Mouse (Mus musculus) liver, embryonic 14.5 days (tissue): ENCODE results near the gene Ppp1r27. TPM values are rescaled to one million over a fixed set of nuclear protein-coding genes. Genes with fewer than 3 reads are reported as not detected.
"Not testable (repeated sequence)": the region's sequence is repeated elsewhere in the genome, so short reads cannot be mapped to it uniquely, and the experiment has no call there.

Source experiments
- ATAC-seq: fragments of 200-750 bp; cut with Nextera tagmentation; 2 replicates; pipeline ENCODE4 v1.8.0; 2017; ENCODE audit warnings: moderate number of reproducible peaks, mild to moderate bottlenecking, moderate library complexity; ENCODE audit not compliant: insufficient read depth
- DNase-seq, 3 experiments: peaks; one replicate each; pipeline ENCODE4 v3.0.0-alpha.2; 2012 to 2013; ENCODE audit warnings: low read depth in 3 of 3, low spot score in 3 of 3
- H3K27ac ChIP-seq: fragments of 300-500 bp; sonication (generic); 2 replicates; pipeline ENCODE4 v1.5.1; 2014; ENCODE audit warnings: moderate library complexity, mild to moderate bottlenecking, control low read depth, inconsistent platforms
- H3K27me3 ChIP-seq: fragments of 300-500 bp; sonication (generic); 2 replicates; pipeline ENCODE4 v1.6.1; 2014; ENCODE audit warnings: mild to moderate bottlenecking, low read length, moderate library complexity; ENCODE audit not compliant: control insufficient read depth, insufficient read depth
- H3K36me3 ChIP-seq: fragments of 300-500 bp; sonication (generic); replicated peaks from 2 replicates; pipeline ENCODE4 v1.6.1; 2014; ENCODE audit warnings: low read depth; ENCODE audit not compliant: control insufficient read depth, insufficient read depth
- H3K4me1 ChIP-seq, 2 experiments: fragments of 200-500 bp in 1 of 2; fragments of 300-500 bp in 1 of 2; sonication (generic) in 1 of 2; replicated peaks; 2 replicates each; pipeline ENCODE4 v1.6.1; 2012 to 2014; ENCODE audit warnings: antibody characterized with exemption in 1 of 2, inconsistent platforms in 1 of 2, low read length in 1 of 2; ENCODE audit not compliant: control insufficient read depth in 2 of 2, insufficient read depth in 2 of 2
- H3K4me2 ChIP-seq: fragments of 300-500 bp; sonication (generic); 2 replicates; pipeline ENCODE4 v1.6.1; 2014; ENCODE audit warnings: low read depth, mild to moderate bottlenecking, control low read depth, moderate library complexity
- H3K4me3 ChIP-seq, 2 experiments: fragments of 200-500 bp in 1 of 2; fragments of 300-500 bp in 1 of 2; sonication (generic) in 1 of 2; 2 replicates each; pipeline ENCODE4 v1.5.1; 2012 to 2014; ENCODE audit warnings: low read depth in 2 of 2, low read length in 2 of 2, mild to moderate bottlenecking in 2 of 2, control low read depth in 1 of 2, inconsistent platforms in 1 of 2, moderate library complexity in 1 of 2; ENCODE audit not compliant: insufficient read depth in 1 of 2
- H3K9ac ChIP-seq: fragments of 300-500 bp; sonication (generic); replicated peaks from 2 replicates; pipeline ENCODE4 v1.6.1; 2014; ENCODE audit warnings: mild to moderate bottlenecking, control low read depth, moderate library complexity
- H3K9me3 ChIP-seq: fragments of 300-500 bp; sonication (generic); 2 replicates; pipeline ENCODE4 v1.6.1; 2016; ENCODE audit warnings: low read length, mixed read lengths; ENCODE audit not compliant: control insufficient read depth
- CTCF ChIP-seq: IDR thresholded peaks from 2 replicates; pipeline ENCODE4 v1.5.1; 2016; ENCODE audit warnings: antibody characterized with exemption, low read depth, control low read depth
- EP300 ChIP-seq: IDR thresholded peaks from 2 replicates; pipeline ENCODE4 v1.6.1; 2016; ENCODE audit warnings: antibody characterized with exemption, low read depth
- WGBS: fragments of 180-500 bp; shearing (Covaris S2); extraction: QIAGEN DNeasy Blood & Tissue Kit; methylation state at CpG from one replicate; pipeline ENCODE4 v1.1.7; 2014; ENCODE audit not compliant: insufficient replicate concordance; 5-methylcytosine and 5-hydroxymethylcytosine counted together
- polyA plus RNA-seq, 2 experiments: library from polyadenylated mRNA; depleted of rRNA in 1 of 2; stranded (reverse) in 1 of 2; unstranded in 1 of 2; fragments of >200 nt; fragmentation: Nextera tagmentation in 1 of 2; extraction: Ambion mirVana in 1 of 2; gene quantifications; 2 replicates each; pipeline versions ENCODE4 v1.2.1 to v1.2.3; 2012 to 2014

Ppp1r27 gene
- polyA plus RNA-seq, 2 experiments = not detected

DNA sequence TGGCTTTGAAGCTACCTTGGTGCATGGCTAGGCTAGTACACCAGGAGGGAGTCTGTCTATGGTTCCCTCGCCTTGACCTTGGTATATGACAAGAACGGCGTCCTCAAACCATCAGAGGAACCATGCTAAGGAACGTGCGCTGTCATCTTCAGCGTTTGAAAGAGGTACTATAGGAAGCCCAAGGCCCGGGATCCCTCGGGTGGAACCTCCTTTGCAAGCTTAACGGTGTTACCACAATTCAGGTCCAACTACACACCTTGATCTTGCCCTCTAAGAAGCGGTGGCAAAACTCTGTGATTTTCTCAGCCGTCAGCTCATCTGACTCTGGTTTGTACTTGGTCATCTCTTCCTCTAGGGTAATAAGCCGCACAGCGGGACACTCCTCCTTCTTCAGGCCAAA is 12.0 kb upstream of the Ppp1r27 start:
- H3K27ac ChIP-seq = no peak overlapping the region
- no peak overlapping the region for H3K4me2 ChIP-seq
- no peak for TF ChIP-seq EP300
- no peak for TF ChIP-seq CTCF
- peaks cover 73% of the 10 kb centered on the region for H3K36me3 ChIP-seq
- ATAC-seq (no peak), DNase-seq (no peak)
- H3K4me3 ChIP-seq = no peak overlapping the region
- no peaks in the 10 kb centered on the region for H3K9me3 ChIP-seq
- no peaks in the 10 kb centered on the region for H3K4me1 ChIP-seq
- WGBS = 91% methylated on average over 13 of the region's 13 CpGs
- H3K27me3 ChIP-seq = no peaks in the 10 kb centered on the region
- H3K9ac ChIP-seq = no peak overlapping the region

DNA sequence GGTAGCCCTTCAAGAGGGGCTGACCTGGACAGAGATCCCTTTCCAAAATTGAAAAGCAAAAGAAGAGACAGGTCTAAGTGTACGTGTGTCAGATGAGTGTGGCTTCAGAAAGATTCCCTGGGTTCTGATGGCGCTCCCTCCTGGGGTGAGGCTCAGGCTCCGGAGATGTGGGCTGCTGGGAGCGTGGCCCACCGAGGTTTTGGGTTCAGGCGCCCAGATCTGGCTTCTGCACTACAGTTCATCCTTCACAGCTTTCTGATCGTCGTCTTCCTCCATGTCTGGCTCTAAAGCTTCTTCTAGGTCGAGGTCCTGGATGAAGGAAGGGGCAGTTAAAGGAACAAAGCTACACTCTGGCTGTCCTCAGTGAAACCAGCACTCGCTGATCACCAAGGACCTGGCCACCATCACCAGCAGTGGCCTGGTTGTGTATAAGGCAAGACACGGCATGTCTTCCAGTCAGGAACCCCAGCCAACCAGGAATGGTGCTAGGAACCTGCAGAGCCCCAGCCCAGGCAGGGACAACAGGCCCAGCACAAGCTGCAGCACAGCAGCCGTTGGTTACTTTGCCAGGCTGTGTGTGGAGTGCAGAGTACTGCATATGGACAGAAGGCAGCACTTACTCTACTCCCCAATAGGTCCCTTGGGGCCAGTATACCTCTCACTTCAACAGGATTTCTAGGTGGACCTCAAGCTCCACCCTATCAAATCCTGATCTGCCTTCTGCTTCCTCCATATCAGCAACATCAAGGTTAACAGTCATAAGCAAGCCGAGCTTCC is 10.2 kb upstream of the Ppp1r27 start:
- Histone ChIP-seq H3K27ac (no peak overlapping the region), H3K36me3 (peaks cover 57% of the 10 kb centered on the region), H3K27me3 (no peaks in the 10 kb centered on the region), H3K9ac (no peak overlapping the region), H3K4me2 (no peak overlapping the region), H3K4me1 (no peaks in the 10 kb centered on the region), H3K9me3 (no peaks in the 10 kb centered on the region), H3K4me3 (no peak overlapping the region)
- ATAC-seq (no peak), DNase-seq (no peak)
- WGBS = 78% methylated on average over 13 of the region's 13 CpGs
- TF ChIP-seq CTCF (no peak), EP300 (no peak)

DNA sequence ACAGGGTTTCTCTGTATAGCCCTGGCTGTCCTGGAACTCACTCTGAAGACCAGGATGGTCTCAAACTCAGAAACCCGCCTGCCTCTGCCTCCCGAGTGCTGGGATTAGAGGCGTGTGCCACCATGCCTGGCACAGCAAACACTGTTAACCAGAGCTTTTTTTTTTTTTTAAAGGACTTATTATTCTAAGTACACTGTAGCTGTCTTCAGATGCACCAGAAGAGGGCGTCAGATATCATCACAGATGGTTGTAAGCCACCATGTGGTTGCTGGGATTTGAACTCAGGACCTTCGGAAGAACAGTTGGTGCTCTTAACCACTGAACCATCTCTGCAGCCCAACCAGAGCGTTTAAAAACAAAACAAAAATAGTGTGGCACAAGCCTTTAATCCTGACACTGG is 7.9 kb upstream of the Ppp1r27 start:
- H3K27me3 ChIP-seq, H3K4me1 ChIP-seq, H3K27ac ChIP-seq, H3K9ac ChIP-seq, DNase-seq, H3K4me2 ChIP-seq, ATAC-seq, H3K4me3 ChIP-seq, H3K9me3 ChIP-seq: not testable (repeated sequence)
- H3K36me3 ChIP-seq = peaks cover 37% of the 10 kb centered on the region
- WGBS = 68% methylated on average over 6 of the region's 6 CpGs

DNA sequence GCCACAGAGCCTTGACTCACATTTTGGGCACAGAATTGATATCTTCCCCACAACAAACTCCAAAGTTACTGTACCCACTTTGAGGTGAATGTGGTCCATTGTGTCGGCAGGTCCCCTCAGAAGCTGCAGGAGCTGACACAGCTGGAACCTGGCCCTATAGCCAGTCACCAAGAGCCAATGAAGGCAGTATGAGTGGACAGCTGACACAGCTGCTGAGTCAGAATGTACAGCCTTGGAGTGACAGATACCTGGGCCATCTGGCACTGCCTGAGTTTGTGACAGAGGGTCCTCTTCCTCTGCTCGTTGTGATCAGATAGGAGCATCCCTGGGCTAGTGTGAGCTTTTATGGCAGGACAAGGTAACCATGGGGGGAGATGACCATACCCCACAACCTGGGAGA is 4.3 kb upstream of the Ppp1r27 start:
- DNase-seq = no peak
- Histone ChIP-seq H3K27ac (no peak overlapping the region), H3K9me3 (no peaks in the 10 kb centered on the region), H3K4me1 (peaks cover 0 to 4% of the 10 kb centered on the region in 2 experiments; a peak in 1 of 4 replicates), H3K4me2 (no peak overlapping the region), H3K36me3 (peaks cover 2% of the 10 kb centered on the region), H3K27me3 (no peaks in the 10 kb centered on the region), H3K9ac (no peak overlapping the region), H3K4me3 (no peak overlapping the region)
- no peak for ATAC-seq
- WGBS = 37% methylated on average over 2 of the region's 2 CpGs
- TF ChIP-seq EP300 (no peak), CTCF (no peak)

DNA sequence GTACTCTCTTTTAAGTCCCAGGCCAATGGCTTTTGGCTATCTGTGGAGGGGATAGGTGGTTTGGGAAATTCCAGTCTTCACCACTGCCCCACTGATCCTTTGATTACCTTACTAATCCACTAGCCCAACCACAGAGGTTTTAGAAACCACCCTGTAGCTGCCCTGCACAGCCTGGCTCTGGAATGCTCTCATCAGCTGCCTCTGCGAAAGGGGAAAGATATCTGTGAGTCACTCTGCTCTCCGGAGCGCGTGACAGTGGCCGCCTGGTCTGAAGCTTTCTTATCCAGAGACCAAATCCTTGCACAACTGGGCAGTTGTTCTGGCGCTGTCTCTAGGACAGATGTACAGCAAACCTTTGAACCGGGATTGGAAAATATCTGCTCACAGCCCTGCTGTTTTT is 3.9 kb upstream of the Ppp1r27 start:
- Histone ChIP-seq H3K4me2 (no peak overlapping the region), H3K9ac (no peak overlapping the region), H3K4me3 (no peak overlapping the region), H3K9me3 (no peaks in the 10 kb centered on the region), H3K36me3 (no peaks in the 10 kb centered on the region; the same call in 1 of the 2 replicates), H3K4me1 (peaks cover 2 to 8% of the 10 kb centered on the region in 2 experiments; a peak in 3 of 4 replicates), H3K27ac (no peak overlapping the region), H3K27me3 (no peaks in the 10 kb centered on the region)
- TF ChIP-seq CTCF (no peak), EP300 (no peak)
- no peak for DNase-seq
- WGBS = 58% methylated on average over 7 of the region's 7 CpGs
- ATAC-seq = no peak
